Mouse (Mus musculus) myocyte (in vitro differentiated cells): ENCODE data around the gene Tmem248.

Experiments used
- MAX ChIP-seq: IDR thresholded peaks from one replicate; pipeline ENCODE4 v1.6.1; 2011; ENCODE audit warnings: low read depth, mild to moderate bottlenecking, control low read depth
- POLR2A ChIP-seq: IDR thresholded peaks from one replicate; pipeline ENCODE4 v1.6.1; 2011; ENCODE audit warnings: low read depth, mild to moderate bottlenecking, control low read depth, moderate library complexity; ENCODE audit not compliant: insufficient read length

DNA sequence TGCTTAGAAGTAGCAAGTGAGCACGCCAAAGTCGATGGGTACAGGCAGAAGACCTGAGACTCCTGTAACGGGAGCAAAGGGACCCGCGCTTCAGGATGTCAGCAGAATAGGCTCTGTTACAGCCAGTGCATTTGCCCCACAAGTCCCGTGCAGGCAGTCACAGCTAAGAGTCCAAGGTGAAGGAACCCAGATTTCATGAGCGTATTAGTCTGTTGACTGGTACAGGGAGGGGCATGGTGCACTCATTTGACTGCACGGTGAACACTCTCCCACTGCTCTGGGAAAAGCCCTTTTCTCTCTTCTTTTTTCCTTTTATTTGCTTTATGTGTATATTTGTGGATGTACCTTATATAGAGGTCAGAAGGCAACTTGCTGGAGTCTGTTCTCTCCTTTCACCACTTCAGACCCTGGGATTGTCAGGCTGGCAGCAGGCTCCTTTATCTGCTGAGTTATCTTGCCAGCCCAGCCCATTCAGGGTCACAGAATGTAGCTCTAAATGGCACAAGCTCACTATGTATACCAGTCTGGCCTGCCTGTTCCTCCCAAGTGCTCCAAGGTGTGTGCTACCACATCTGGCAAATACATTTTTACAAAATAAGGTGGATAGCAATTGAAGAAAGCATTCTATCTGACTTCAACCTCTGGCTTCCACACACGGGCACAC is 32.6 kb upstream of the Tmem248 start:
- TF ChIP-seq MAX (no peak), POLR2A (no peak)
